Mouse (Mus musculus) monocyte, adult 5-6 weeks (primary cell): Measurements from ENCODE around the gene Mcts2. TPM values are rescaled to one million over a fixed set of nuclear protein-coding genes. Genes with fewer than 3 reads are reported as not detected.
"Not testable (repeated sequence)": the region's sequence is repeated elsewhere in the genome, so short reads cannot be mapped to it uniquely, and the experiment has no call there.

Experiments used
- ATAC-seq: fragments of 153-309, 156-312 bp; replicated peaks from 2 replicates; pipeline ENCODE4 v1.8.0; 2017; ENCODE audit warnings: mild to moderate bottlenecking; ENCODE audit not compliant: low TSS enrichment, insufficient number of reproducible peaks, severe bottlenecking, poor library complexity, low FRiP score
- total RNA-seq: library from RNA; stranded (forward); fragments of 200-1000, 200-491, 200-594 nt; gene quantifications from 3 replicates; pipeline ENCODE4 v1.2.3, GENCODE M21; 2017

The Mcts2 gene
- total RNA-seq: 10.0 to 12.9 TPM (median 10.6 TPM) in 3 replicates

DNA sequence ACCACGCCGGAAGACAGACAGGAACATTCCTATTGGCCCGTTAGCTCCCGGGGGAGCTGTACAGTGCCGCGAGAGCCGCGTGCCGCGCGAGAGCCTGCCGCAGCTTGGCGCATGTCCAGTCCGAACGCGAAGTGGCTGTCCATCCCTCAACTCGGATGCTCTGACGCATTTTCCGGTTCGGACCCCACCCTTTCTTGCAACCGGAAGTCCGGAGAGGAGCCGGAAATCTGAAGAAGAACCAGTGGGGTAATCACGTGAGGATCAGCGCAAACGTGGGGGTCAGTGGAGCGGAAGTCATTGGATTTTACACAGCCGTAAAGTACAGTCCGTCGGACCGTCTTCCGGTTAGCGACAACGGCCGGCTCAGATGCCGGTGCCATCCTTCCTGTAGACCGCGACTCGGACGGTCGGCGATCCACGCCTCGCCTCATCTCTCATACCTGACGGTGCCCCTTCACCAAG, at the start of gene Mcts2:
Gene Mcts2, plus strand, starts transcription at position 230 of the 462 bp plus-strand sequence.
- ATAC-seq: no peak

GRCm38 (mm10) chr2:152637381-152637780, 49.5 kb upstream of the Mcts2 start:
- ATAC-seq: no peak

DNA sequence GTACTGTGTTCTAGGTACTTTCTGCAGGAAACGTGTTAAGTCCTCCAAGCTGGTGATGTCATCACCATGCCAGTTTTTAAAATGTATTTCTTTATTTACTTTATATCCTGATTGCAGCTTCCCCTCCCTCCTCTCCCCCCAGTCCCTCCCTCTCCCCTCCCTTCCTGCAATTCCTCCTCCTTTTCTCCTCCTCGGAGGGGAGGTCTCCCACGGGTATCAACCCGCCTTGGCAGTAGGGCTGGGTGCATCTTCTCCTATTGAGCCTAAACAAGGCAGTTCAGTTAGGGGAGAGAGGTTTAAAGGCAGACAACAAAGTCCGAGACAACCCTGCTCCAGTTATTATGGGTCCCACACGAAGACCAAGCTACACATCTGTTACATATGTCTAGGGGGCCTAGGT, 48.0 kb upstream of the Mcts2 start:
- no peak for ATAC-seq

GRCm38 (mm10) chr2:152639406-152640113, 47.3 kb upstream of the Mcts2 start:
- ATAC-seq: no peak

GRCm38 (mm10) chr2:152652901-152653620, 33.8 kb upstream of the Mcts2 start:
- ATAC-seq: 0 out of 2 replicates have a peak, but pooled peaks have one; percentile 36

DNA sequence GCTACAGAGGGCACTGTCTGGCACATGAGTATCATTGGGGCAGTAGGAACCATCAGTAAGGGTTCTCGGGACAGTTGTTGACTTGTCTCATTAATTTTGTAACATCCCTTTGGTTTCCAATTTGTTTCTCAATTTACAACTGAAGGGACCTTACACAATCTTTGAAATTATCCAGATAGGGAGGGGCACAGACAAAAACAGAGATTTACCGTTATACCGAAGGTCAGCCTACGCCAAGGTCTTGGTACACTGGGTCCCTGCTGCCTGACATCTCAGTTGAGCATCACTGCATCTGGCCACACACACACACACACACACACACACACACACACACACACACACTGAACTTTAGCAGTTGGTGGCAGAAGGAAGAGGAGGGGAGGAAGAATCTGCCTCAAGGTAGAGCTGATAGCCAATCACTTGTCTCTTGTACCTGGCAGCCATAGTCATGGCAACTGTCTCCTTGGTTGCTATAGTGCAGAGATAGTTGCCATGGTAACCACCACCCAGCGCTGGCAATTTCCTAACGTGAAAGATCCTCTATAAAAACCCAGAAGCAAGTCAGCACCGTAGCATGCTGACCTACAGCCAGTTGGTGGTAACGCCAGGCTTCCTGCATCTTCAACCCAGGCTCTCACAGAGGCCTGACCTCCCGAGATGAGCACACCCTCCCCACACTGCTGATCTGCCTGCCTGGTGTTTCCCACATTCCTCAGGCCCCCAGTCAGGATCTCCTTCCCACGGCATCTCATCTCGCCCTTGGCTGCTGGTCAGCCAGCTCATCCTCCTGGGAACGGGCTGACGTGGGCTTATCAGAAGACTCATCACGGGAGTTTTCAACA, 32.7 kb upstream of the Mcts2 start:
- ATAC-seq: 0 out of 2 replicates have a peak, but pooled peaks have one; percentile 18

GRCm38 (mm10) chr2:152657398-152657797, 29.4 kb upstream of the Mcts2 start:
- ATAC-seq: 0 out of 2 replicates have a peak, but pooled peaks have one; percentile 20

DNA sequence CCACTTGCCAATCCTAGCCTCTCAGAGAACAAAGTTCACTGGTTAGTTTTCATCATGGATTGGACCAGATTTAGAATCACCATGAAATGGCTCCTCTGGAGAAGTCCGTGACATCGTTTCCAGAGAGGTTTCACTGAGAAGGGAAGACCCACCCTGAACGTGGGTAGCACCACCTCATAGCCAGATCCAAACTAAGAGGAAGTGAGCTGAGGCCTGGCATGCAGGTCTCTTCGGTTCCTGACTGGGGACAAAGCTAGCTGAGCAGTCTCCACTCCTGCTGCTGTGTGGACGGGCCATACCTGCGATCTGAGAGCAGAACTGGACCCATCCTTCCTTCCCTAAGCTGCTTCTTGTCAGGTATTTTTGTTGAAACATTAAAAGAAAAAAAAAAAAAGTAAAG, 25.7 kb upstream of the Mcts2 start:
- 0 out of 2 replicates have a peak, but pooled peaks have one; percentile 45 for ATAC-seq

DNA sequence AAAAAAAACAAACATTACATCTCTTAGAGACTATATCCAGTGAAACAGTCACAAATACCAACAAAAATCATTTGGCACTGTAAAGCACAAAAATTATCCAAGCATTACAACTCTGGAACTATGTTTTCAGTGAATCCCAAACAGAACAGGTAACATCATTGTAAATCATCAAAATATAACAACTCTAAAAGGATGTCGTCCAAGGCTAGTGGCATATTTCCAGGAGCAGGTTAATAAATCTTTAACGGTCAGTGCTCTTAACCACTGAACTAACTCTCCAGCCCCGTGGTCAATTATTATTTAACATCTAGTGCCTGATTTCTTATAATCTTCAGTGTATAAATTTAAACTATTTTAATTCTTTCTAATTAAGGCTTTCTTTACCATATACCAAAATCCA, 20.6 kb upstream of the Mcts2 start:
- ATAC-seq: not testable (repeated sequence)

- ATAC-seq: peak; percentile 91
Observed at GRCm38 (mm10) chr2:152669256-152669638, 17.6 kb upstream of the Mcts2 start, which contains the start of gene H13. H13 (plus strand) TSS chr2:152669461.

DNA sequence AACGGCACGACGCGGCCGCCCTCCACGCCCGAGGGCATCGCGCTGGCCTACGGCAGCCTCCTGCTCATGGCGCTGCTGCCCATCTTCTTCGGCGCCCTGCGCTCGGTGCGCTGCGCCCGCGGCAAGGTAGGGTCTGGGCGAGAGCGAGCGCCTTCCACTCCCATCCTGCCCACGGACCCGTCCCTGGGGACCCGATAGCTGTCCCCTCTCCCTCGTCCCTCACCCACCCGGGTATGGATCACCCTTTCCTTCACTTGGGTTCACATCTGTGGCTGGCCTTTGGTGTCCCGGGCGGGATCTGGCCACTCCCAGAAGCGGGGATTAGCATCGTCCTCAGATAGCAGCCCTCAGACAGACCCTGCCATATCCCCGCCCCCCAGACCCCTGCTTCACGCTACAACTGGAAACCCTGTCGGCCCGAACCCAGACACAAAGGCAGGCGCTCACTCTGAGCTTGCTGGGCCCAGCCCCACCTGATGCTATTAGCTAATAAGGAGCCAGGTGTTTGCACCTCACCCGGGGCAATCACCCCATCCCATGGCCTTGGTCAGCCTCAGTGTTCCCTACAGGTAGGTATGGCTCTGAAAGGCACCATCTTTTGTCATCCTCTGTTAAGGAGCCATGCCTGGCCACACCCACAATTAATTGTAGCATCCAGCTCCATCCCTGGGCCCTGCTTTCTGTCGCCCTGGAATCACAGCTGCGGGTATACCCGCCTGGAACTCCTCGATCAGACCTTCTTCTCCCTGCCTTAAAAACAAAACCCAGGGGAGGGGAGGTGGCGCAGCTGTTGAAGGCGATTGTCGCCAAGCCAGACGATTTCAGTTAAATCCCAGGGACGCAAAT, 17.0 kb upstream of the Mcts2 start:
- ATAC-seq: no peak

- peak; percentile 13; the same call in 1 of the 2 replicates for ATAC-seq
Observed at GRCm38 (mm10) chr2:152670983-152671641, 15.7 kb upstream of the Mcts2 start.

- peak; percentile 47; the same call in 1 of the 2 replicates for ATAC-seq
Observed at GRCm38 (mm10) chr2:152671642-152671999, 15.2 kb upstream of the Mcts2 start.

DNA sequence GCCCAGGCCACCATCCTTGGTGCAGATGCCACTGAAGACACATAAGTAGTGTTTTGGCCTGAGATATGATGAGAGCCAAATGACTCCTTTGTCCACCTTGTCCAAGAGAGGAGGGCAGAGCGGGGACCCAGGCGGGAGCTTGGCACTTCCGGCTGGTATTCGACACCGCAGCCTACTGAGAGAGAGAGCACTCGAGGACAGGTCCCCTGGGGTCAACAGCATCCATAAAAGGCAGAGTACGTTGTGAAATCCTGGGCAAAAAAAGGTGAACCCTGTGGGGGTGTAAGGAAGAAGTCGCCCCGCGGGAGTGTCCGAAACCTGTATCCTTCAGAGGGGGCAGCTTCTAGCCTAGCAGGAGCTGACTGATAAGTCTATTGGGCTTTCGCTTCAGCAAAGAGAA, 14.7 kb upstream of the Mcts2 start:
- no peak for ATAC-seq

DNA sequence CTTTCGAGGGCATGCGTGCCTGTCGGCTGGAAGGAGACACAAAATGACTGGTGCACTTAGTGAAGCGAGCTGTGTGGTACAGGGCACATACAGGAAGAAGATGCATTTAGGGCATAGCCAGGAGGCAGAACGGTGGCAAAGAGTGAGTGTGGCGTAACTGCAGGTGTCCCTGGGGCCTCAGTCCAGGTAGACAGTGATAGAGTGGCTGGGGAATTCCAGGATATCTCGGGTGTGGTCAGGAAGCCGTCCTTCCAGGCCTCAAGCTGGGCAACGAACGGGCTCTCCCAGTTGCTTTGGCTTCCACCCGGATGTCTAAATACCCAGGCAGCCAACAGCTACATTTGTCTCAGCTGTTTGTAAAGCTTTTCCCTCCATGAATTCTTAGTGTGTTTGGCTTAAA, 12.7 kb upstream of the Mcts2 start:
- ATAC-seq: no peak

- no peak for ATAC-seq
Observed at GRCm38 (mm10) chr2:152675252-152675791, 11.5 kb upstream of the Mcts2 start.

- no peak for ATAC-seq
Observed at GRCm38 (mm10) chr2:152678302-152678701, 8.5 kb upstream of the Mcts2 start.
